Mouse (Mus musculus) hindbrain, postnatal 0 days (tissue): ENCODE measurements around the gene Ascc1. TPM values are rescaled to one million over a fixed set of nuclear protein-coding genes. Genes with fewer than 3 reads are reported as not detected.
"Not testable (repeated sequence)": the region's sequence is repeated elsewhere in the genome, so short reads cannot be mapped to it uniquely, and the experiment has no call there.

Experiments
- ATAC-seq: fragments of 200-750 bp; cut with Nextera tagmentation; 2 replicates; pipeline ENCODE4 v1.8.0; 2017; ENCODE audit warnings: mild to moderate bottlenecking, moderate TSS enrichment, moderate library complexity
- DNase-seq: peaks from one replicate; pipeline ENCODE4 v3.0.0-alpha.2; 2015; ENCODE audit warnings: low spot score
- H3K27ac ChIP-seq: fragments of 300-500 bp; sonication (generic); 2 replicates; pipeline ENCODE4 v1.5.1; 2014; ENCODE audit warnings: mild to moderate bottlenecking
- H3K27me3 ChIP-seq: fragments of 300-500 bp; sonication (generic); 2 replicates; pipeline ENCODE4 v1.6.1; 2014; ENCODE audit warnings: low read length, mixed read lengths; ENCODE audit not compliant: insufficient read depth
- H3K36me3 ChIP-seq: fragments of 300-500 bp; sonication (generic); 2 replicates; pipeline ENCODE4 v1.6.1; 2014; ENCODE audit warnings: low read length, mixed read lengths; ENCODE audit not compliant: insufficient read depth
- H3K4me1 ChIP-seq: fragments of 300-500 bp; sonication (generic); 2 replicates; pipeline ENCODE4 v1.6.1; 2014; ENCODE audit warnings: antibody characterized with exemption, low read length, mixed read lengths; ENCODE audit not compliant: insufficient read depth
- H3K4me2 ChIP-seq: fragments of 300-500 bp; sonication (generic); 2 replicates; pipeline ENCODE4 v1.6.1; 2014; ENCODE audit warnings: low read depth, mild to moderate bottlenecking, low read length, moderate library complexity, mixed read lengths
- H3K4me3 ChIP-seq: fragments of 300-500 bp; sonication (generic); 2 replicates; pipeline ENCODE4 v1.5.1; 2014; ENCODE audit warnings: low read length
- H3K9ac ChIP-seq: fragments of 300-500 bp; sonication (generic); replicated peaks from 2 replicates; pipeline ENCODE4 v1.6.1; 2014; ENCODE audit warnings: mild to moderate bottlenecking, low read length, moderate library complexity, mixed read lengths
- H3K9me3 ChIP-seq: fragments of 300-500 bp; sonication (generic); 2 replicates; pipeline ENCODE4 v1.6.1; 2016; ENCODE audit warnings: low read length, mixed read lengths
- CTCF ChIP-seq: IDR thresholded peaks from 2 replicates; pipeline ENCODE4 v1.5.1; 2016; ENCODE audit warnings: antibody characterized with exemption, control low read depth, low read depth
- WGBS: fragments of 180-500 bp; shearing (Covaris S2); extraction: QIAGEN DNeasy Blood & Tissue Kit; methylation state at CpG from one replicate; pipeline ENCODE4 v1.1.7; 2014; 5-methylcytosine and 5-hydroxymethylcytosine counted together
- polyA plus RNA-seq: library from polyadenylated mRNA; unstranded; fragments of >200 nt; fragmentation: Nextera tagmentation; extraction: Ambion mirVana; gene quantifications from 2 replicates; pipeline ENCODE4 v1.2.1, GENCODE M21; 2015
- total RNA-seq: library from RNA; depleted of rRNA; stranded (reverse); fragments of >200 nt; gene quantifications from 2 replicates; pipeline ENCODE4 v1.2.3, GENCODE M21; 2014

Gene Ascc1
- total and polyA plus RNA-seq, 2 experiments from 2014 or later = 11.5 to 41.8 TPM

- H3K4me1 ChIP-seq = no peaks in the 10 kb centered on the region
- no peak for ATAC-seq
- H3K9me3 ChIP-seq = no peaks in the 10 kb centered on the region
- peaks cover 64% of the 10 kb centered on the region for H3K36me3 ChIP-seq
- 83% methylated on average over 9 of the region's 9 CpGs for WGBS
- H3K4me3 ChIP-seq = no peak overlapping the region
- no peak overlapping the region for H3K9ac ChIP-seq
- H3K4me2 ChIP-seq = no peak overlapping the region
- DNase-seq = no peak
- H3K27ac ChIP-seq = no peak overlapping the region
- no peak for TF ChIP-seq CTCF
- H3K27me3 ChIP-seq = no peaks in the 10 kb centered on the region
Measured at GRCm38 (mm10) chr10:60128287-60128686, 125.7 kb downstream of the Ascc1 start.

- no peak for DNase-seq
Measured at GRCm38 (mm10) chr10:60130504-60130903, 127.9 kb downstream of the Ascc1 start.

GRCm38 (mm10) chr10:60133501-60133900 lies 130.9 kb downstream of the Ascc1 start:
- no peak overlapping the region for H3K9ac ChIP-seq
- no peaks in the 10 kb centered on the region for H3K27me3 ChIP-seq
- WGBS = 45% methylated on average over 6 of the region's 6 CpGs
- no peaks in the 10 kb centered on the region for H3K4me1 ChIP-seq
- DNase-seq = no peak
- H3K9me3 ChIP-seq = no peaks in the 10 kb centered on the region
- peaks cover 34% of the 10 kb centered on the region for H3K36me3 ChIP-seq
- TF ChIP-seq CTCF = no peak
- no peak overlapping the region for H3K4me2 ChIP-seq
- no peak overlapping the region for H3K4me3 ChIP-seq
- H3K27ac ChIP-seq = no peak overlapping the region
- ATAC-seq = no peak

More at GRCm38 (mm10) chr10:60130504-60130903, 127.9 kb downstream of the Ascc1 start:
- no peak overlapping the region for H3K9ac ChIP-seq
- peaks cover 55% of the 10 kb centered on the region for H3K36me3 ChIP-seq
- H3K4me2 ChIP-seq = no peak overlapping the region
- TF ChIP-seq CTCF = no peak
- no peak for ATAC-seq
- H3K27ac ChIP-seq = no peak overlapping the region
- H3K4me3 ChIP-seq = no peak overlapping the region
- WGBS = 82% methylated on average over 4 of the region's 4 CpGs
- no peaks in the 10 kb centered on the region for H3K9me3 ChIP-seq
- H3K4me1 ChIP-seq = no peaks in the 10 kb centered on the region
- no peaks in the 10 kb centered on the region for H3K27me3 ChIP-seq

DNA sequence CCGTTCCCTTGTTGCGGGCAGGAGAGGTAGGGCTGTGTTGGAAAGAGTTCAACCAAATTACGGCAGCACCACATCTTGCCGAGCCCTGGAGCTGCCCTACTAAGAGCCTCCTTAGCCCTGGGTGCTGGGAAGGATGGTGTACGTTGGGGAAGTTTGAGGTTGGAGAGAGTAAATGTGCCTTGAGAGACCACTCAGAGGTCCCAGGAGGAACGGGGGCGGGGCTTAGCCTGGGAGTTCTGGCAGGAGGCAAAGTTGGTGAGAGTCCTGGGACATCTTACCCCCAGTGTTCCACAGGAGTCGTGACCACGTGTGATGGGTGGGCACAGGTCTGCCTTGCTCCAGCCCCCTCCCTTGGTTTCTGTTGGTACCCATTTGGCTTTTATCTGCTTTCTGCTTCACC lies 131.6 kb downstream of the Ascc1 start:
- DNase-seq (no peak), ATAC-seq (no peak)
- Histone ChIP-seq H3K9ac (no peak overlapping the region), H3K27ac (no peak overlapping the region), H3K4me2 (no peak overlapping the region), H3K36me3 (peaks cover 31% of the 10 kb centered on the region), H3K27me3 (no peaks in the 10 kb centered on the region), H3K9me3 (no peaks in the 10 kb centered on the region), H3K4me1 (no peaks in the 10 kb centered on the region), H3K4me3 (no peak overlapping the region)
- 49% methylated on average over 9 of the region's 9 CpGs for WGBS
- no peak for TF ChIP-seq CTCF

DNA sequence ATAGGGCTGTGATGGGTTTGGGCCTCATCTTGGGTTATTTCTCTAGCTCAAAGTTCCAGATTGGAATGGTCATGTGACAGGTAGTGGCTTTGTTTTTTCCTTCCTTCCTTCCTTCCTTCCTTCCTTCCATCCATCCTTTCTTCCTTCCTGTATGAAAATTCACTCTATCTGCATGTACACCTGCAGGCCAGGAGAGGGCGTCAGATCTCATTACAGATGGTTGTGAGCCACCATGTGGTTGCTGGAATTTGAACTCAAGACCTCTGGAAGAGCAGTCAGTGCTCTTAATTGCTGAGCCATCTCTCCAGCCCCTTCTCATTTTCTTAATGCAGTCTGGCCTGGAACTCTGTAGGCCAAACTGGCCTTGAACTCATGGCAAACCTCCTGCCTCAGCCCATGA lies 133.4 kb downstream of the Ascc1 start:
- not testable (repeated sequence) for H3K27ac ChIP-seq, H3K27me3 ChIP-seq, DNase-seq, ATAC-seq, H3K9me3 ChIP-seq, H3K4me2 ChIP-seq, H3K4me3 ChIP-seq, H3K9ac ChIP-seq, H3K4me1 ChIP-seq
- TF ChIP-seq CTCF = peak; percentile 42
- peaks cover 15% of the 10 kb centered on the region for H3K36me3 ChIP-seq
- 38% methylated on average over 1 of the region's 1 CpGs for WGBS

DNA sequence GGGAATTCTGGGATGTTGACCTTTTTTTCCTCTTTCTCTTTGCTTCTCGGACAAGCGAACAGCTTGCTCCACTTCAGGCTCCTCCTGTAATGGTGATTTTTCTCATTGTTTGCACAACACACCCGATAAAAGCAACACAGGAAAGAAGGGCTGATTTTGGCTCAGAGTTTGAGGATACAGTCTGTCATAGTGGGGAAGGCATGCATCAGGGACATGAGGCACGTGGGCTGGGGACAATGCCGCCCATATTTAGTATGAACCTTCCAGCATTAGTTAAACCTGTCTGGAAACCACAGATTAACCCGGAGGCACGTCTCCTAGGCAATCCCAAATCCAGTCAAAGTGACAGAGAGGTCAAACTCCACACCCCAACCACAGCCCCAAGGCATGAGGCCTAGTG lies 134.3 kb downstream of the Ascc1 start:
- no peak for TF ChIP-seq CTCF
- H3K27me3 ChIP-seq = no peaks in the 10 kb centered on the region
- no peak overlapping the region for H3K4me2 ChIP-seq
- ATAC-seq (no peak), DNase-seq (no peak)
- no peak overlapping the region; the same call in 1 of the 2 replicates for H3K27ac ChIP-seq
- 62% methylated on average over 7 of the region's 7 CpGs for WGBS
- H3K9ac ChIP-seq = no peak overlapping the region
- H3K36me3 ChIP-seq = peaks cover 7% of the 10 kb centered on the region
- H3K9me3 ChIP-seq = no peaks in the 10 kb centered on the region
- no peaks in the 10 kb centered on the region for H3K4me1 ChIP-seq
- H3K4me3 ChIP-seq = no peak overlapping the region

DNA sequence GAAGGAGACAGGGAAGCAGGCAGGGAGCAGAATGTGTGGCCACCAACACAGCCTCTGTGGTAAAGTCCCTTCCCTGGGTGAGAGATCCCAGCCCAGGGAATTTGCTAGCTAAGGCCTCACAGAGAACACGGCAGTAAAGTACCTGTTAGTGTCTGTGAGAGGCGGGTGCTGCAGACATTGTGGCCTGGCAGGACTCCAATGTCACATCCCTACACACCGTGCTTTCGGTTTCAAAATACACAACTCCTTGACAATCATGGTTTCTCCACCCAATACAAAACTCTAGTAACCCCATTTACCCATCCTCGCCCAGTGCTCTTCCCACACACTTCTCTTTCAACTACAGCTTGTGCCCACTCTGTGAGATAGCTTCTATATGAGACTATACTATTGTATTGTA lies 136.1 kb downstream of the Ascc1 start:
- H3K9me3 ChIP-seq = no peaks in the 10 kb centered on the region
- DNase-seq (no peak), ATAC-seq (no peak)
- 89% methylated on average over 5 of the region's 5 CpGs for WGBS
- no peaks in the 10 kb centered on the region for H3K27me3 ChIP-seq
- H3K4me3 ChIP-seq = no peak overlapping the region
- H3K27ac ChIP-seq = no peak overlapping the region
- no peak for TF ChIP-seq CTCF
- no peak overlapping the region for H3K4me2 ChIP-seq
- no peak overlapping the region for H3K9ac ChIP-seq
- no peaks in the 10 kb centered on the region for H3K4me1 ChIP-seq
- no peaks in the 10 kb centered on the region for H3K36me3 ChIP-seq
